Mouse (Mus musculus) cerebellum, postnatal 25 days (tissue): ENCODE measurements at regions not wholly inside any gene's neighbourhood (a gene's known extent, or its start where the extent isn't known, plus 50 kb on each side); places are given as distances from the start of the nearest gene placed in this dataset.

Experiments used
- DNase-seq, 2 experiments: peaks; one replicate each; pipeline ENCODE4 v3.0.0; 2021; ENCODE audit warnings: mixed read lengths in 2 of 2

DNA sequence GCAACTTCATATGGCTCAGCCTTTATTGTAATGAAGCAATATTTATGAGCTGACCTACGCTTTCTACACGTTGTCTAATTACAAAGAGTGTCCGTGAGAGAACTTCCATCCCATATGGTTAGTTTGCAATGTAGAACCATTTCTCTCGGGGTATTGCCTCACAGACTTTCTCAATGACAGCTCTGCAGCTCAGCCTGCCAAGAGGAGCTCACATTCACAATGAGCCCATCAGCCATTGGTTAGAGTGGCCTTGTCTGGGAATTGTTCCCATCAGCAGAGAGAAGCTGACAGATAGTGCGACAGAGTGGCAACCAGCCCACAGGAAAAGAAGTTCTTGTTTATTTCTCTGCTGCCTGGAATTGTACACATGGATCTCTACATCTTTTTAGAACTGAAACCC lies 409.7 kb downstream of the Zfp704 start:
- DNase-seq: peak in 1 of 2 experiments; percentile 11

DNA sequence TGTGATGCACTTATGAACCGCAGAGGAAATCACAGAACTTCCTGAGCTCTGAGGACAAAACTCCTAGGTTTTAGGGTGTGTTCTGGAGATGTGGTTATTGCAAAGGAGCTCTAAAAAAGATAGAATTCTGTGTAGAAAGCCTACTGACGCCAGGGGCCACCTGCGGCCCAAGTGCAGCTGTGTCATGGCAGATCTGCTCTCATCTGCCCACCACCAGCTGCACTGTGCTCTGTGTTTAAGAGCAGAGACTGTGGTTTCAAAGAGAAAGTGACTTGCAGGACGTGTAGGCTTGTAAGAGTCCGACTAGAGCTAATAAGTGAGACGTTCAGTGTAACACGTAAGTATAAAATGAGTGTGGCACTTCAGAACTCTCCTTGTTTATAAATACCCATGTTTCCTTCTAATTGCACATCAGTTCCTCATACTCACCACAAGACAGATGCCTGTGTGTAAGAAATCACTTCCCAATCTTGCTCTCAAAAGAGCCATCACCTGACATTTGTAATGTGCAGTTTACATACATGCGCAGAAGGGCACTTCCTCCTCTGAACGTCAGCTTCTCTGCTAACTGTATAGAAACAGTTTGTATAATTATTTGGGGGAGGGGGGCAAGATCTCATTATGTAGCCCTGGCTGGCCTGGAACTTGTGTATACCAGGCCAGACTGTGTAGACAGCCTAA lies 411.1 kb downstream of the Zfp704 start:
- no peak for DNase-seq

DNA sequence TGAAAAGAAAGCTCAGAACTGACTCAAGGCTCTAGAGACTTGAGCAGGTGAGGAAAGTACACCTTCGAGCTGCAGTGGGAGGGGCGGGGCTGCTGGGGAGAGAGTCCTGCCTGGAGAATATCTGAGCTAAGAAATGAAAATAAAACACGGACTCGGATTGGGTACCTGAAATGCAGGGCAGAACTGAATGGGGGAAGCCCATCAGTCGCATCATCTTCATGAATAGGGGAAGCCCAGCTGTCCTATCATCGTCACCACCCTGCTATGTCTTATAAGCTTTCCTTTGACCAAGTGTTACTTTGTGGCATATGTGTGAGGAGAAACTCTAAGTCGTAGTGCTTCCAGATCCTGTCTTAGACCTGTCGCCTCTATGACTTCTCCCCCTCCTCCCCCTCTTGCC lies 414.1 kb downstream of the Zfp704 start:
- no peak for DNase-seq

- peak; percentile 12 to 47 for DNase-seq
Measured at GRCm38 (mm10) chr3:9189366-9190287, 420.3 kb downstream of the Zfp704 start.

DNA sequence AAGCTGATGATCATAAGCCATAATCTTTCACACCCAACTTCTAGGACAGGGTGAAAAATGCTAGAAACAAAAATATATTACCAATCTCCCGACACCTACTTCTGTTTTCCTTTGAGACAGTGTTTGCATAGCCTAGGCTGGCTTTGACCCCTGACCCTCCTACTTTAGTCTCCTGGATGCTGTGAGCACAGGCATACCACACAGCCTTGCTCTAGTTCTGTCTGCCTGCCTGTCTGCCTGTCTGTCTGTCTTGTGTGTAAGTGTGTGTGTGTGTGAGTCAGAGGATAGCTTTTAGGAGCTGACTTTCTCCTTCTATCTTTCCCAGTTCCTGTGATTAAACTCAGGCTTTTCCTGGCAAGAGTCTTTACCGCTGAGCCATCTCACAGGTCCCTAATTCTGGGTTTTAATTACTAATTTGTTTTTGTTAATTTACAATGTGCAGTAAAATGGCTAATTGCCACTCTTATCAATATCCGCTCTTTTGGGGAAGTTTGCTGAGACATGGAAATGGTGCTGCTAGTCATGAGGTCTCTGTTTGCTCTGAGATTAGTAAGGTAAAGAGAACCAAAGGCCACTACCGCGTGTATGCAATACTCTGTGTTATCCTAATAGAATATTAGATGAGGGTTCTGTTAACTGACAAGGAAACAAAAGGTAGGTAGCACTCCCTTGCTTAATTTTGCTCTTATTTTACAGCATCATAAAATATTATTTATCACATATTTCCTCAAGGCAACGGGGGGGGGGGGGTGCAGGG lies 423.3 kb downstream of the Zfp704 start:
- no peak for DNase-seq

DNA sequence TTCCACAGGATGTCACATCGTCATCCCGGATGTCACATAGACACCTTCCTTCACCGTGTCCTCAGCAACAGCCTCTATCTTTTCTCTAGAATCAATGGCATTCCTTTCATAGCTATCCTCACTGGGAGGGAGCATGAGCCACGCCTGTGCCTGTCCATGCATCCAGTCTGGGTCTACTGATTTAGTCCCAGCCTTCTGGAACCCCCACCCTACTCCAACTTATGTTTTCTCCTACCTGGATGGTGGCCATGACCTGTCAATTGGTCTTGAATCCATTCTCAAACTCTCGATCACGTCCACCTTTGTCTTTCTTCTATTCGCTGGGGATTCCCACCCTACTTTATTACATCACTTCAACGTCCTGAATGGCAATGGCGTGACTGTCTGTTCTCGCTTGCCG lies 428.3 kb downstream of the Zfp704 start:
- DNase-seq: no peak

DNA sequence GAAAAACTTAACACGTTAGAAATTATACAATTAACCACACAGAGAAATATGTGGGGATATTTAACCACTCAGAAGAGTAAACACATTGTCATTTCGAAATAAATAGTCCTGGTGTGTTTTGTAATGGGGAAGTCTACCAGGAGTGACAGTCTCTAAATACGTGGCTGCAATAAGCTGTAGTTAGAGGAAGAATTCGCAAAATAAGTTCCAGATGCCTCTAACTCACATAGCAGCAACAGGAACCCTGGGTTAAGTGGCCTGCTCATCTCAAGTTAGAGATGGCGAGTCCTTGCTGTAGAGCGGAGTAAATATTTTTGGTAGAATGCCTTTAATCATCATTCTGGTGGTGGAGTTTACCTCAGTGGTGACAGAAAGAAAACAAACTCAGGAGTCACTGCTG lies 430.2 kb downstream of the Zfp704 start:
- no peak for DNase-seq

GRCm38 (mm10) chr3:9174517-9174832 lies 435.4 kb downstream of the Zfp704 start:
- no peak for DNase-seq

GRCm38 (mm10) chr3:9173643-9174516 lies 436.0 kb downstream of the Zfp704 start:
- peak; percentile 70 to 78 for DNase-seq

- no peak for DNase-seq
Measured at GRCm38 (mm10) chr3:9171970-9172369, 437.9 kb downstream of the Zfp704 start.

DNA sequence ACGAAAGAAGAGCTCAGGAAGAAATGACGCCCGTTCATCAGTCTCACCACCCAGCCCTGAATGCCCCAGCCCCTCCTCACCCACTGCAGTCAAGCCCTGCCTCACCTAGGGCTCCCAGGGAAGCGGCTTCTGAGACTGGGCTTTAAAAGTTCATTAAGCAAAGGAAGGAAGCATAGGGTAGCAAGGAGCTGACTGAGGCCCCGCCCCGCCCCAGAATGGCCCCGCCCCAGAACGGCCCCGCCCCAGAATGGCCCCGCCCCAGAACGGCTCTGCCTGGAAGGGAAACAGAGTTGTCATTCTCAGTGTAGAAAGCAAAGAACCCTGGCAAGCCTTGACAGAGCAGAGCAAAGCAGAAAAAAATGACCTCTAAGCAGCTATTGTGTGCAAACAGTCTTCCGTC lies 440.9 kb downstream of the Zfp704 start:
- no peak for DNase-seq

DNA sequence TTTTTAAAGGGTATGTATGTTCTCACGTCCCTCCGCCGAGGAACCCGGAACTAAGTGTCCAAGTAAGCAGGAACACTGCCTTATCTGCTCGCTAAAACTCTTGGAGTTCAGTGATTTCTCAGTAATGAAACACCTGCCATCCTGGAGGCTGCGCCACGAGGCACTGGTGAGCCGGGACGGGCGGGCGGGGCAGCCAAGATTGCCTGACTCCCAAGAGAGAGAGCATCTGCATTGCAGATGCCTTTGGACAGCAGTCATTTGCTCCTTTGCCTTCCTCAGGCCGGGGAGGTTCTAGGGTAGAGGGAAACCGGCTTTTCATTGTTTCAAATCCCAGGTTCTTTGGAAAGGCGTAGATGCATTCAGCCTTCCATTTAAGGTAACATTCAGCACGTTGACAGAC lies 450.8 kb downstream of the Zfp704 start:
- no peak for DNase-seq

DNA sequence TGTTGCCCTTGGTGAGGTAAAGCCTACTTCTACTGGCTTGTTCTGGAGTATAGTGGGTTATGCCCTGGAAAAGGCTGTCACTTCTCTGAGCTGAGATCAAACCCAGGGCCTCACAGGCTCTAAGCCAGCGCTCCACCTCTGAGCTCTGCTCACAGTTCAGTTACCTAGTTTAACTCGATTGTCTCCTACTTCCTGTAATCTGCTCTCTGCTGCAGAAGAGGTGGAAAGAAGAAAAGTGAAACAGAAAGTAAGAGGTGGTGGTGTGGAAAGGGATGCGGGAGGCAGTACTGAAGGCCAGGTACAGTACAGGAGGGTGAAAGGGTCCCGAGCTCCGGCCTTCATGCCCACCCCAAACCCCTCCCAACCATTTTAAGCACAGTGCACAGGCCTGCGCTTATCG lies 455.7 kb downstream of the Zfp704 start:
- DNase-seq: no peak

DNA sequence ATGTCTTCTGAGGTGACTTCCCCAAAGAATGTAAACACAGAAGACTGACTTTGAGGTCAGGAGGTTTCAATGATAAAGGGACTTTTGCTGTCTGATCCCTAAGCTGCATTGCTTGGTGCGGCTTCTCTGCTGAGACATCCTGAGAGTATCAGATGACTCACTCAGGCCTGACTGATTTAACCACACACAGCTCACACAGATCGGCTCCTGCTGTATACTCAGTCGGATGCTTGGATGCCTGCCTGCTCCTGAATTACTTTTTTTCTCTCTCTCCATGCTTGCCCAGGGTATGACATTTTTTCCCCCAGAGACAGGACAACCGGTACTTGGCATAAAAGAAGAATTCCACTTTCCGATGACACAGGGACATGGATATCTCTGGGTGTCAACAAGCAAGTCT lies 456.2 kb downstream of the Zfp704 start:
- DNase-seq: peak; percentile 48 to 68

DNA sequence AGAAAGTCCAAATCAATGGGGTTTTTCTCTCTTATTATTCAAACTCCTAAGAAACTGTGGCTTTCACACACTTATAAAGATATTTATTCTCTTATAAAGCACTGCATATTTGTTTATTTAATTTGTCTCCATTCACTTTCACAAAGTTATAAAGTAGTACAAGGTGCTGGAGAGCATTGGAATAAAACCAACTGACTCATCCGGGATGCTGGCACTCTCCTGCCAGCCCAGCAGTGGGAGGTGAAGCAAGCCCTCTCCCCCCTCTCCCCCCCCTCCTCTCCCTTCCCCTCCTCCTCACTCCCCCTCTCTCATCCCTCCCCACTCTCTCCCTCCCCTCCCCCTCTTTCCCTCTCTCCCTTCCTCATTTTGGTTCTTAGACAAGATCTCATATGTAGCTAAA lies 457.6 kb downstream of the Zfp704 start:
- no peak for DNase-seq

- DNase-seq: no peak
Measured at GRCm38 (mm10) chr3:9151590-9151989, 458.3 kb downstream of the Zfp704 start.

DNA sequence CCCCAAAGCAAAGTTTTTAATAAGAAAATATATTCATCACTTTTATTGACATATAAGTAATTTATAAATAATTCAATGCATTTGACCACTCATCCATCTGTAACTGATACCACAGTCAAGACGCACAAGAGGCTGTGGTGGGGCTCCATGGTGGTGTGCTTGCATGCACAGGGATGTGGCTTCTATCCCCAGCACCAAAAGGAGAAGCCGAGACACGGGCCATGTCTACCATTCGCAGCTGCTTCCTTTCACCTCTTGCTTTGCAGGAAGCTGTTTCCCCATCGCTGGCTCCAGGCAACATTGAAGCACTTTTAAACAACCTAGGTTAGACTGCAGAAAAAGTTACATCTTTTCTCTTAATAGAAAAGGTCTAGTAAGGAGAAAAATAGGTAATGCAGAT lies 461.3 kb downstream of the Zfp704 start:
- DNase-seq: no peak

DNA sequence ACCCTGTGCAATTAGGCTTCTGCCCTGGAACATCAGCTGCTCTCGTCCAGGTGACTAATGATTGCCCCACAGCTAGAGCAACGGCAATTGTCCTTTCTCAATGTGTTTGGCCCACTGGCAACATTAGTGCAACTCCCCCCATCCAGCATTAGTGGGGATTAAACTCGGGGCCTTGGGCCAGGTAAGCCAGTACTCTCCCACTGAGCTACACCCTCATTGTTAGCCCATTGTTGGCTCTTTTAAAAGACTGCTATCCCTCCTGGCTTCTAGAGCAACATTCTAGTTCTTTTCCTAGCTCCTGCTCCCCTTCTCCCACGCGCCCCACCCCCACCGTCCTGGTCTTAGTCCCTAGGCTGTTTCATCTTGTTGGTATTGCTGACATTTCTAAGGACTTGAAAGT lies 463.4 kb downstream of the Zfp704 start:
- DNase-seq: no peak

GRCm38 (mm10) chr3:9145612-9146011 lies 464.3 kb downstream of the Zfp704 start:
- no peak for DNase-seq

- no peak for DNase-seq
Measured at GRCm38 (mm10) chr3:9141836-9142235, 468.0 kb downstream of the Zfp704 start.

GRCm38 (mm10) chr3:9137131-9137874 lies 472.6 kb downstream of the Zfp704 start:
- DNase-seq: no peak

DNA sequence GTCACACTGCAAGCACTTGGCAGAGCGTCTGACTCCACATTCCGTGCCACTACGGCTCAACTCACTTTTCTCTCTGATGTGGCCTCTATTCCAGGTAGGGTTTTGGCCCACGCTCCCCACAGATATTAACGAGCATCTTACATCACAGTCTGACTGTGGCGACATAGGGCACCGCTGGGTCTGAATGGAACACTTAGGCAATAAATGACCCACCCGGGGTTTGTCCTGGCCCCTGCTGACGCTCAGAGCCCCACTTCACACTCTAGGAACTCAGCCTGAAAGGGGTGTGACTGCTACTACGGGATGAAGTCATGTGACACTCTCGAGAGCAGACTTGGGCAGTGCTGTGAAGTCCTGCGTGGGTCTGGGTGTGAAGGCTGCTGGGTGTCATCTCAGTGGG lies 475.9 kb downstream of the Zfp704 start:
- DNase-seq: no peak
